Mouse (Mus musculus) ES-CJ7 (cell line): Measurements from ENCODE around the gene Zfp811.

Experiments
- DNase-seq: peaks from one replicate; pipeline ENCODE4 v3.0.0; 2011; ENCODE audit warnings: low read depth, low spot score

The Zfp811 gene

DNA sequence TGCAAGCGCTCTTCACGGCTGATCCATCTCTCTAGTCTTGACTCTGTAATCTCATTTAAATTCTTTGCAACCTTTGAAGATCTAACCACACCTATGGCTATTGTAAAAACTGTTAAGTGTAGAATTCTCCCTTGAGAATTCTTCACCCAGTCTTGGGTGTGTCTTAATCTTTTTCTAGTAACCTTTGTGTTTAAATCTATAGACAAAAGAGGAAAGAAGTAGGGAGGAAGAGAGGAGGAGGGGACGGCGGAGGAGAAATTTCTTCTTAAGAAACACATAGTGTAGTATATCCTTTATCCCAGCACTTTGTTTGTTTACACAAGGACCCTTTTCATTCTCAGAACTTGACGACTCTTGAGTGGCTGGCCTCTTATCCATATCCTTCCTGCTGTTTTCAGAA is 52.4 kb downstream of the Zfp811 start:
- peak; percentile 68 for DNase-seq

DNA sequence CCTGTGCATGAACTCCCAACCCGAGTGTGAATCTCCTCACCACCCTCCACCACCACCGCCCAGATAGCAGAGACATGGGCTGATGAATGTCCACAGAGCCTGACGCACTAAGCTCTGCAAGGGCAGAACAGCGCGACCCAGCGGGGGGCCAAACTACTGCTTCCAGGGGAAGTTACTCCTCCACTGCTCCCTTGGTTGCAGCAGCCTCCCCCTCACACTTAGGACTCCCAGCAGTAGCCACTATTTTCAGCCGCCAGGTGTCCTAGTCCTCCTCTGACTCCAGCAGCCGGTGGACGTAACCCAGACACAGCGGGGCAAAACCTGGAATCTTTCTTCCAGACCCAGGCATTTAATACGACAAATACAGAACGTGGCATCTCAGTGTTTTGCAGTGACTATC is 56.1 kb downstream of the Zfp811 start:
- DNase-seq: peak; percentile 86

DNA sequence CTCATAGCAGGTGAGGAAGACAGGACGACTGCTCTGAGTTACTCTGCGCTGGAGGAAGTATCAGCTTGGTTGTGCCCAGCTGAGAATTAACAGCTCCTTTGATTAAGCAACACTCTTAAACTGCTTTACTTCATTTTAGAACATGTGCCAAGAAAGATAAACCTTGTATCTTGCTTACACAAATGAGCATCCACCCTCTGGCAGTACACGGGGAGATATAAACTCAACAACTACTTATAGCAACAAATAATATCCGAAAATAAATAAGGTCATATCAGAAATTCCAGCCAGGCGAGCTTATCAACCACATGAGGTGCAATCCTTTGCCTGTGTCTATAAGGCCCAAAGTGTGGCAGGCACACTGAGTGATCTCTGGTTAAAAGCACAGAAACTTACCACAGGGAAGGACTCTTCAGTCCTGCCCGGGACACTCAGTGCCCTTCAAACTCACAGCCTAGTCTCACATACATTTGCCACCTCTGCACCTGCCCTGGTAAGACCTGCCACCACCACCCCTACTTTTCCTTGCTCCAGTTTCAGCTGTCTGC is 56.8 kb downstream of the Zfp811 start:
- DNase-seq: no peak

DNA sequence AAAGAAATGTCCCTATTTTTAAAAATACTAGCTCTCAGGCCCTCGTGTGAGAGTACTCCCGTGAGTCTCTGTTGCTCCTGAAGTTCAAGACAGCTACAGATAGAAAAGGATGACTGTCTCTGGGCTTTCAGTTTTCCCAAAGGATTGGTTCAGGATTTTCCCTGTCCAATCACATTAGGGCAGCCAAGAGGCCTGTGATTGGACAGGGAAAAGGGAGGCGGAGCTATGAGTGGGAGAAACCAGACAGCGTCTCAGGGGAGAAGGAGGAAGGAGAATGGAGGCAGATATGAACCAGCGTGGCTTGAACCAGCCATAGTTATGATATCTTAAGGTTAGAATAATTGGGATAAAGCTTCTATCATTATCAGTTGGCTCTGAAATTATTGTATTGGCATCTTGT is 59.1 kb downstream of the Zfp811 start:
- peak; percentile 64 for DNase-seq
